Mouse (Mus musculus): ENCODE data around the gene Fez2.

DNA sequence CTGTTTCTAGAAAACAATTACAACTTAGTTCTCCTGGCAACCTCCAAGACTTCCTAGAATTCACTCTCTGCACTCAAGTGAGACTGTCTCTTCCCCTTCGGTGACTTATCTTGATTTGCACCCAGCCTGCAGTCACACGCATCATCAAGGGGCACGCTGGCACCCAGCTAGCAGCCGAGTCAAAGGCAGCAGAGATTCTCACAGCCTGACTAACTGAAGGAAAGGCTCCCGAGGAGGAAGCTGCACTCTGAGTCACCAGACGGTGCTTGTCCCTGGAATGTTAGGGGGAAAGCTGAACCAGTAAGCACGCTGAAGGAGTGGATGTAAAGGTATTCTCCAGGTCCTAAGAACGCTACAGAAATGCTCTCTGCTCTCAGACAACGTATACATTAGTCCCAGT lies 30.3 kb downstream of the Fez2 start:
- TF ChIP-seq CTCF (IDR thresholded peaks at IDR 0.05; ENCODE audit: low read depth) = no peak
- TF ChIP-seq EP300 (IDR thresholded peaks at IDR 0.05; ENCODE audit: low read depth) = no peak

All from liver, postnatal 0 days (tissue).